Mouse (Mus musculus) myocyte (in vitro differentiated cells): ENCODE data around the gene Kazald1. TPM values are rescaled to one million over a fixed set of nuclear protein-coding genes. Genes with fewer than 3 reads are reported as not detected.

Source experiments
- H3K27me3 ChIP-seq: one replicate; pipeline ENCODE4 v1.6.1; 2011; ENCODE audit not compliant: control insufficient read depth, insufficient read depth, insufficient read length
- H3K36me3 ChIP-seq: one replicate; pipeline ENCODE4 v1.6.1; 2011; ENCODE audit not compliant: control insufficient read depth, insufficient read depth
- H3K4me2 ChIP-seq: one replicate; pipeline ENCODE4 v1.6.1; 2011; ENCODE audit warnings: low read depth, control low read depth
- H3K4me3 ChIP-seq: one replicate; pipeline ENCODE4 v1.5.1; 2011; ENCODE audit warnings: mild to moderate bottlenecking, control low read depth, moderate library complexity
- H3K79me2 ChIP-seq: one replicate; pipeline ENCODE4 v1.6.1; 2011; ENCODE audit not compliant: control insufficient read depth, insufficient read depth
- H3ac ChIP-seq: one replicate; pipeline ENCODE4 v1.6.1; 2011; ENCODE audit not compliant: control insufficient read depth, insufficient read length
- CEBPB ChIP-seq: IDR thresholded peaks from 2 replicates; pipeline ENCODE4 v1.6.1; 2011; ENCODE audit warnings: mild to moderate bottlenecking, moderate library complexity; ENCODE audit not compliant: poor library complexity, insufficient read depth, severe bottlenecking
- E2F4 ChIP-seq: IDR thresholded peaks from one replicate; pipeline ENCODE4 v1.6.1; 2011; ENCODE audit warnings: mild to moderate bottlenecking, control low read depth, moderate library complexity; ENCODE audit not compliant: insufficient read depth
- MAX ChIP-seq: IDR thresholded peaks from one replicate; pipeline ENCODE4 v1.6.1; 2011; ENCODE audit warnings: low read depth, mild to moderate bottlenecking, control low read depth
- MYOD1 ChIP-seq, 3 experiments: IDR thresholded peaks; one replicate each; pipeline ENCODE4 v1.6.1; 2011; ENCODE audit warnings: control low read depth in 2 of 3, low read depth in 2 of 3, mild to moderate bottlenecking in 2 of 3, moderate library complexity in 1 of 3; ENCODE audit not compliant: insufficient read length in 2 of 3, control insufficient read depth in 1 of 3
- MYOG ChIP-seq, 3 experiments: IDR thresholded peaks; one replicate each; pipeline ENCODE4 v1.6.1; 2011; ENCODE audit warnings: control low read depth in 2 of 3, low read depth in 2 of 3, mild to moderate bottlenecking in 2 of 3; ENCODE audit not compliant: insufficient read length in 2 of 3, control insufficient read depth in 1 of 3, insufficient read depth in 1 of 3
- POLR2A ChIP-seq: IDR thresholded peaks from one replicate; pipeline ENCODE4 v1.6.1; 2011; ENCODE audit warnings: low read depth, mild to moderate bottlenecking, control low read depth, moderate library complexity; ENCODE audit not compliant: insufficient read length
- POLR2AphosphoS2 ChIP-seq: IDR thresholded peaks from one replicate; pipeline ENCODE4 v1.6.1; 2011; ENCODE audit warnings: low read depth, control low read depth; ENCODE audit not compliant: insufficient read length
- REST ChIP-seq: IDR thresholded peaks from one replicate; pipeline ENCODE4 v1.6.1; 2011; ENCODE audit warnings: mild to moderate bottlenecking, control low read depth, moderate library complexity; ENCODE audit not compliant: insufficient read depth, insufficient read length
- SRF ChIP-seq: IDR thresholded peaks from one replicate; pipeline ENCODE4 v1.6.1; 2011; ENCODE audit warnings: low read depth; ENCODE audit not compliant: control insufficient read depth, insufficient read length
- TCF12 ChIP-seq: IDR thresholded peaks from one replicate; pipeline ENCODE4 v1.6.1; 2011; ENCODE audit warnings: mild to moderate bottlenecking, control low read depth; ENCODE audit not compliant: poor library complexity, insufficient read depth, severe bottlenecking
- TCF3 ChIP-seq: IDR thresholded peaks from one replicate; pipeline ENCODE4 v1.6.1; 2011; ENCODE audit warnings: low read depth, control low read depth; ENCODE audit not compliant: insufficient read length
- USF1 ChIP-seq: IDR thresholded peaks from one replicate; pipeline ENCODE4 v1.6.1; 2011; ENCODE audit warnings: low read depth, mild to moderate bottlenecking, control low read depth, moderate library complexity
- polyA plus RNA-seq: library from polyadenylated mRNA; unstranded; fragments of >200 nt; fragmentation: generic; extraction: Trizol; gene quantifications from one replicate; pipeline ENCODE4 v1.2.1, GENCODE M21; 2012; ENCODE audit warnings: missing spikeins

Gene Kazald1
- polyA plus RNA-seq, 1 experiment: 1.4 TPM

GRCm38 (mm10) chr19:45067170-45067569 is 7.9 kb upstream of the Kazald1 start:
- Histone ChIP-seq H3K4me3 (no peak overlapping the region), H3K4me2 (no peak overlapping the region), H3ac (no peak overlapping the region), H3K36me3 (no peaks in the 10 kb centered on the region), H3K79me2 (no peaks in the 10 kb centered on the region), H3K27me3 (peaks cover 29% of the 10 kb centered on the region)
- TF ChIP-seq POLR2AphosphoS2: no peak
- TF ChIP-seq E2F4: no peak
- TF ChIP-seq TCF3: no peak
- TF ChIP-seq USF1: no peak
- no peak for TF ChIP-seq REST
- TF ChIP-seq MYOG (IDR thresholded peaks at IDR 0.05; ENCODE audit: control insufficient read depth in 1 of 3, insufficient read depth in 1 of 3, insufficient read length in 2 of 3, low read depth in 2 of 3): no peak
- TF ChIP-seq POLR2A: no peak
- no peak for TF ChIP-seq CEBPB
- TF ChIP-seq TCF12: no peak
- no peak for TF ChIP-seq SRF
- no peak for TF ChIP-seq MAX
- TF ChIP-seq MYOD1 (IDR thresholded peaks at IDR 0.05; ENCODE audit: control insufficient read depth in 1 of 3, insufficient read length in 2 of 3, low read depth in 2 of 3): no peak

DNA sequence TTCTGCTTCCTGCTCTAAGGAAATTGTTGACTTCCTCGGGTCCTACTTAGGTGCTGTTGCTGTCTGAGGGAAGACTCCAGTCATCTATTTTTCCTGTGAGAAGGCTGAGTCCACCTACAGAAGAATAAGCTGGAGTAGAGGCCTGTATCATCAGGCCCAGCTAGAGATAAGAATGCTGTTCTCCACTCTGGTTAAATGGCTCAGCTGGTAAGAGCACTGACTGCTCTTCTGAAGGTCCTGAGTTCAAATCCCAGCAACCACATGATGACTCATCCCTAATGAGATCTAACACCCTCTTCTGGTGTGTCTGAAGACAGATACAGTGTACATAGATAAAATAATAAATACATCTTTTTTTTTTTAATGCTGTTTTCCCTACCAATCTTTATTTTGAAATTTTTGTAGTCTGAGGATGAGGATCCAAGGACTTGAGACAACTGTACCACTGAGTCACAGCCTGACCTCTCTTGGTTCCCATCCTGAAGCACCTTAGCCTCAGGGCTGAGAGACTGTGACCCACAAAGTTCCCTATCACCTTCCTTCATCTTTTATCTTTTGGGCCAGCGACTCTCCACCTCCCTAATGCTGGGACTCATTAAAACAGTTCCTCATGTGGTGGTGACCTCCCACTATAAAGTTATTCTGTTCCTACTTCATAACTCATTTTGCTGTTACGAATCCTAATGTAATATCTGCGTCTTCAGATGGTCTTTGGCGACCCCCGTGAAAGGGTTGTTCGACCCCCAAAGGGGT is 7.1 kb upstream of the Kazald1 start:
- no peak overlapping the region for H3K4me2 ChIP-seq
- no peak overlapping the region for H3K4me3 ChIP-seq
- no peaks in the 10 kb centered on the region for H3K36me3 ChIP-seq
- peaks cover 29% of the 10 kb centered on the region for H3K27me3 ChIP-seq
- H3K79me2 ChIP-seq: no peaks in the 10 kb centered on the region
- TF ChIP-seq MAX: no peak
- no peak for TF ChIP-seq USF1
- no peak for TF ChIP-seq TCF3
- TF ChIP-seq POLR2A: no peak
- TF ChIP-seq REST: no peak
- no peak for TF ChIP-seq SRF
- TF ChIP-seq MYOG (IDR thresholded peaks at IDR 0.05; ENCODE audit: control insufficient read depth in 1 of 3, insufficient read depth in 1 of 3, insufficient read length in 2 of 3, low read depth in 2 of 3): no peak
- no peak for TF ChIP-seq TCF12
- no peak overlapping the region for H3ac ChIP-seq

DNA sequence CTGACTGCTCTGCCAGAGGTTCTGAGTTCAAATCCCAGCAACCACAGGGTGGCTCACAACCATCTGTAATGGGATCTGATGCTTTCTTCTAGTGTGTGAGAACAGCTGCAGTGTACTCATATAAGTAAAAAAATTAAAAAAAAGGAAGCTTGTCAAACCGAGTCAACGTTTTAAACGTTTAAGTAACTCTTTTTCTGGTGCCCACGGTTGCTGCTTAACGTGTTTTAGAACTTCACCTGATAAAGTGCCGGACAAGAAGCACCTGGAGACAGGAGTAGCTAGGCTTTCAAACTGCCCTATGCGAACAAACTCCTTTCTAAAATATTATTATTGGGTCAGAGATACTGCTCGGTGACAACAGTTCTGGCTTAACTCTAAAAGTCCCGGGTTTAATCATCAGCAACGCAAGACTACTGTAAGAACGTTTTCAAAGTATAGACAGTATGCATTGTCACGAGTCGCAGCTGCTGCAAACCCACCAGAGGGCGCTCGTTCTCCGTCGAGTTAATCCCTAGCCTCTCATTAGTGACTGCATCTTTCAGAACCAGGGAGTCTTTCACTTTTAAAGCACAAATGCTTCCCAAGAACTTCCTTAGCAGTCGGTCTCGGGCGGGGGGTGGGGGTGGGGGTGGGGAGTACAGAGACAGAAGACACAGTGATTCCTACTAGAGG is 1.0 kb upstream of the Kazald1 start:
- Histone ChIP-seq H3K4me3 (peak overlapping the region; percentile 88), H3K79me2 (no peaks in the 10 kb centered on the region), H3ac (peak overlapping the region; percentile 25), H3K27me3 (peaks cover 5% of the 10 kb centered on the region), H3K4me2 (peak overlapping the region; percentile 74), H3K36me3 (no peaks in the 10 kb centered on the region)
- TF ChIP-seq CEBPB: no peak
- peak in 1 of 3 experiments; percentile 12 for TF ChIP-seq MYOD1 (IDR thresholded peaks at IDR 0.05; ENCODE audit: control insufficient read depth in 1 of 3, insufficient read length in 2 of 3, low read depth in 2 of 3)

DNA sequence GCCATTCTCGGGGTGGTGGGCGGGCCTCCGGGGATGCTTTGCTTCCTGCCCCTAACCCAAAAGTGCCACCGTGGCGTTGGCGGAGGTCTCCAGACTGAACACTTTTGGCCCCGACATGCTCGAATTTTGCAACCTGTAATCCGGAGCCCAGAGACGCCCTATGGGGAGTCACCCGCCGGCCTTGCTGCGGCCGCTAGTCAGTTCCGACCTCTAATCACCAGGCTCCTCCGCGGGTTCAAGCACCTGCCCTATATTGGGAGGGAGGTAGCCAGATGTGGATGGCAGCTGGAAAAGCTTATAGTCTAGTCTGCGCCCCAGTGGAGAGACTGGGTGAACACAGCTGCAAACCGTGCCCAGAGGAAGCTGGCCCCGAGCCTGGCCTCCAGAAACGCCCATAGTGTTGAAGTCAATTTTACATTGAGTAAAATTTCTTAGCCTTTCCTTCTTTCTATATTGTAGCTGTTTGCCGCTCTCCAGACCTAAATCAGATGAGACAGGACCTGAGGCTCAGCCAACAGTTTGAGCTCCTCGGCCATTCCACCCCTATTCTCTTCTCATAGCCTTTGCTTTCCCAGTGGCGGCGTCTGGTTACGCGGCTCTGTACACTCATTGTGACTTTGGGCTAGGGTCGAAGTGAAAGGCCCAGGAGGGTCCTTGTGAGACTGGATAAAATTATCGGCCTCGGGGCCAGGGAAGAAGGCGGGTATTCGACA is 438 bp downstream of the Kazald1 start:
- Histone ChIP-seq H3K4me3 (peak overlapping the region; percentile 88), H3K79me2 (no peaks in the 10 kb centered on the region), H3K4me2 (peak overlapping the region; percentile 93), H3K36me3 (no peaks in the 10 kb centered on the region), H3ac (peak overlapping the region; percentile 25), H3K27me3 (peaks cover 5% of the 10 kb centered on the region)
- TF ChIP-seq E2F4 (no peak), TCF12 (no peak), TCF3 (no peak), USF1 (no peak), REST (no peak), POLR2A (no peak)

- H3K4me3 ChIP-seq: peak overlapping the region; percentile 88
- peak overlapping the region; percentile 93 for H3K4me2 ChIP-seq
- no peaks in the 10 kb centered on the region for H3K79me2 ChIP-seq
- peaks cover 5% of the 10 kb centered on the region for H3K27me3 ChIP-seq
- TF ChIP-seq E2F4 (no peak), TCF12 (no peak), POLR2A (no peak), REST (no peak), TCF3 (no peak), MYOD1 (IDR thresholded peaks at IDR 0.05; ENCODE audit: control insufficient read depth in 1 of 3, insufficient read length in 2 of 3, low read depth in 2 of 3) (no peak), SRF (no peak)
- H3K36me3 ChIP-seq: no peaks in the 10 kb centered on the region
- peak overlapping the region; percentile 46 for H3ac ChIP-seq
These were observed 1.1 kb downstream of the Kazald1 start for GRCm38 (mm10) chr19:45076036-45076575.
